Mouse (Mus musculus) embryonic facial prominence, embryonic 15.5 days (tissue): ENCODE measurements around the gene Gpr161. TPM values are rescaled to one million over a fixed set of nuclear protein-coding genes. Genes with fewer than 3 reads are reported as not detected.

Experiments
- ATAC-seq: fragments of 200-750 bp; cut with Nextera tagmentation; 2 replicates; pipeline ENCODE4 v1.8.0; 2017; ENCODE audit warnings: low read depth, moderate TSS enrichment; ENCODE audit not compliant: insufficient number of reproducible peaks, low FRiP score, low TSS enrichment
- H3K27ac ChIP-seq: fragments of 300-500 bp; sonication (generic); replicated peaks from 2 replicates; pipeline ENCODE4 v1.5.1; 2015; ENCODE audit warnings: mild to moderate bottlenecking, inconsistent platforms
- H3K27me3 ChIP-seq: fragments of 300-500 bp; sonication (generic); 2 replicates; pipeline ENCODE4 v1.6.1; 2015; ENCODE audit warnings: inconsistent platforms
- H3K36me3 ChIP-seq: fragments of 300-500 bp; sonication (generic); 2 replicates; pipeline ENCODE4 v1.6.1; 2015; ENCODE audit warnings: mild to moderate bottlenecking, inconsistent platforms
- H3K4me1 ChIP-seq: fragments of 300-500 bp; sonication (generic); 2 replicates; pipeline ENCODE4 v1.6.1; 2015; ENCODE audit warnings: inconsistent platforms
- H3K4me2 ChIP-seq: fragments of 300-500 bp; sonication (generic); replicated peaks from 2 replicates; pipeline ENCODE4 v1.6.1; 2015; ENCODE audit warnings: mild to moderate bottlenecking, inconsistent platforms
- H3K4me3 ChIP-seq: fragments of 300-500 bp; sonication (generic); replicated peaks from 2 replicates; pipeline ENCODE4 v1.5.1; 2015; ENCODE audit warnings: mild to moderate bottlenecking, inconsistent platforms
- H3K9ac ChIP-seq: fragments of 300-500 bp; sonication (generic); 2 replicates; pipeline ENCODE4 v1.6.1; 2015; ENCODE audit warnings: inconsistent platforms
- H3K9me3 ChIP-seq: fragments of 300-500 bp; sonication (generic); replicated peaks from 2 replicates; pipeline ENCODE4 v1.6.1; 2016; ENCODE audit warnings: inconsistent platforms
- WGBS: fragments of 180-500 bp; shearing (Covaris S2); methylation state at CpG from one replicate; pipeline ENCODE4 v1.1.7; 2015; 5-methylcytosine and 5-hydroxymethylcytosine counted together
- polyA plus RNA-seq: library from polyadenylated mRNA; unstranded; fragments of >200 nt; fragmentation: Nextera tagmentation; extraction: Ambion mirVana; gene quantifications from 2 replicates; pipeline ENCODE4 v1.2.1, GENCODE M21; 2015

Gpr161 gene
- polyA plus RNA-seq, 1 experiment from 2014 or later = 0.99 TPM

GRCm38 (mm10) chr1:165344453-165344852, 48.9 kb downstream of the Gpr161 start:
- Histone ChIP-seq H3K4me3 (no peak overlapping the region), H3K36me3 (no peaks in the 10 kb centered on the region), H3K4me2 (no peak overlapping the region), H3K9me3 (no peaks in the 10 kb centered on the region), H3K27ac (no peak overlapping the region), H3K4me1 (no peaks in the 10 kb centered on the region), H3K9ac (no peak overlapping the region), H3K27me3 (no peaks in the 10 kb centered on the region)
- ATAC-seq = no peak
- 23% methylated on average over 4 of the region's 4 CpGs for WGBS

- no peak overlapping the region for H3K9ac ChIP-seq
- no peaks in the 10 kb centered on the region for H3K27me3 ChIP-seq
- H3K4me2 ChIP-seq = no peak overlapping the region
- no peak for ATAC-seq
- no peaks in the 10 kb centered on the region for H3K4me1 ChIP-seq
- no peak overlapping the region for H3K4me3 ChIP-seq
- H3K36me3 ChIP-seq = peaks cover 10% of the 10 kb centered on the region
- no peak overlapping the region for H3K27ac ChIP-seq
- H3K9me3 ChIP-seq = no peaks in the 10 kb centered on the region
Observed at GRCm38 (mm10) chr1:165348627-165349026, 53.0 kb downstream of the Gpr161 start.

GRCm38 (mm10) chr1:165356347-165356746, 60.8 kb downstream of the Gpr161 start:
- no peak for ATAC-seq
- Histone ChIP-seq H3K4me1 (no peaks in the 10 kb centered on the region), H3K9ac (no peak overlapping the region), H3K4me3 (no peak overlapping the region), H3K27ac (no peak overlapping the region), H3K36me3 (peaks cover 4% of the 10 kb centered on the region; the same call in 1 of the 2 replicates), H3K4me2 (no peak overlapping the region), H3K27me3 (no peaks in the 10 kb centered on the region), H3K9me3 (no peaks in the 10 kb centered on the region)
- WGBS = 45% methylated on average over 2 of the region's 2 CpGs

GRCm38 (mm10) chr1:165363271-165363670, 67.7 kb downstream of the Gpr161 start:
- Histone ChIP-seq H3K36me3 (no peaks in the 10 kb centered on the region), H3K4me1 (no peaks in the 10 kb centered on the region), H3K27me3 (no peaks in the 10 kb centered on the region), H3K9ac (no peak overlapping the region), H3K27ac (no peak overlapping the region), H3K9me3 (no peaks in the 10 kb centered on the region), H3K4me3 (no peak overlapping the region), H3K4me2 (no peak overlapping the region)
- ATAC-seq = no peak
- 80% methylated on average over 2 of the region's 2 CpGs for WGBS

- WGBS = 90% methylated on average over 3 of the region's 3 CpGs
- H3K27me3 ChIP-seq = no peaks in the 10 kb centered on the region
- no peak overlapping the region for H3K4me2 ChIP-seq
- H3K4me1 ChIP-seq = no peaks in the 10 kb centered on the region
- no peaks in the 10 kb centered on the region for H3K36me3 ChIP-seq
- H3K9ac ChIP-seq = no peak overlapping the region
- no peaks in the 10 kb centered on the region for H3K9me3 ChIP-seq
- no peak overlapping the region for H3K27ac ChIP-seq
- ATAC-seq = no peak
- no peak overlapping the region for H3K4me3 ChIP-seq
Observed at GRCm38 (mm10) chr1:165365057-165365456, 69.5 kb downstream of the Gpr161 start.

GRCm38 (mm10) chr1:165370990-165371389, 75.4 kb downstream of the Gpr161 start:
- no peak overlapping the region for H3K4me3 ChIP-seq
- 94% methylated on average over 4 of the region's 4 CpGs for WGBS

GRCm38 (mm10) chr1:165373839-165374238, 78.2 kb downstream of the Gpr161 start:
- Histone ChIP-seq H3K4me2 (no peak overlapping the region), H3K4me1 (no peaks in the 10 kb centered on the region), H3K27me3 (no peaks in the 10 kb centered on the region), H3K9ac (no peak overlapping the region), H3K9me3 (no peaks in the 10 kb centered on the region), H3K27ac (no peak overlapping the region), H3K36me3 (no peaks in the 10 kb centered on the region), H3K4me3 (no peak overlapping the region)
- 56% methylated on average over 9 of the region's 9 CpGs for WGBS
- ATAC-seq = no peak

More at GRCm38 (mm10) chr1:165370990-165371389, 75.4 kb downstream of the Gpr161 start:
- Histone ChIP-seq H3K4me1 (no peaks in the 10 kb centered on the region), H3K9me3 (no peaks in the 10 kb centered on the region), H3K4me2 (no peak overlapping the region), H3K9ac (no peak overlapping the region), H3K27me3 (no peaks in the 10 kb centered on the region), H3K36me3 (no peaks in the 10 kb centered on the region), H3K27ac (no peak overlapping the region)
- no peak for ATAC-seq

Other genes with a start within 250 kb of the Gpr161 start
- not detected in 2 replicates for gene Tbx19, start 135.0 kb upstream of the Gpr161 start, polyA plus RNA-seq
- 17.5 and 18.3 TPM in 2 replicates for gene Sft2d2, start 101.4 kb upstream of the Gpr161 start, polyA plus RNA-seq
- 87.6 TPM in 2 replicates for gene Tiprl, start 58.8 kb upstream of the Gpr161 start, polyA plus RNA-seq
- gene Dcaf6, start 164.7 kb downstream of the Gpr161 start, polyA plus RNA-seq = 17.8 and 19.8 TPM in 2 replicates
- 146 and 151 TPM in 2 replicates for gene Mpc2, start 164.8 kb downstream of the Gpr161 start, polyA plus RNA-seq
- gene Adcy10, start 189.4 kb downstream of the Gpr161 start, polyA plus RNA-seq = not detected in 2 replicates